Mouse (Mus musculus): ENCODE results near the gene Lyrm9. TPM values are rescaled to one million over a fixed set of nuclear protein-coding genes. Genes with fewer than 3 reads are reported as not detected.

Gene Lyrm9
- polyA plus RNA-seq, 3 experiments from 2014 or later, result 17.9 to 38.4 (median 28.3) TPM

GRCm38 (mm10) chr11:78815986-78816792, 10.2 kb upstream of the Lyrm9 start:
- ATAC-seq, result no peak

- no peak for ATAC-seq
Observed at GRCm38 (mm10) chr11:78817311-78818022, 8.9 kb upstream of the Lyrm9 start.

- ATAC-seq, result no peak
Observed at GRCm38 (mm10) chr11:78820337-78821000, 5.9 kb upstream of the Lyrm9 start.

GRCm38 (mm10) chr11:78822792-78823498, 3.4 kb upstream of the Lyrm9 start:
- ATAC-seq, result no peak

- no peak for ATAC-seq
Observed at GRCm38 (mm10) chr11:78827546-78827945, 1.2 kb downstream of the Lyrm9 start.

GRCm38 (mm10) chr11:78828386-78828785, 2.0 kb downstream of the Lyrm9 start:
- ATAC-seq, result no peak

- no peak for ATAC-seq
Observed at GRCm38 (mm10) chr11:78829373-78829772, 3.0 kb downstream of the Lyrm9 start.

- peak; percentile 78 for ATAC-seq
Observed at GRCm38 (mm10) chr11:78830180-78830579, 3.8 kb downstream of the Lyrm9 start.

- ATAC-seq, result no peak
Observed at GRCm38 (mm10) chr11:78831716-78832115, 5.3 kb downstream of the Lyrm9 start.

- ATAC-seq, result no peak
Observed at GRCm38 (mm10) chr11:78832117-78832726, 5.8 kb downstream of the Lyrm9 start.

- ATAC-seq, result no peak
Observed at GRCm38 (mm10) chr11:78832816-78833314, 6.5 kb downstream of the Lyrm9 start.

GRCm38 (mm10) chr11:78836486-78836885, 10.1 kb downstream of the Lyrm9 start:
- ATAC-seq, result no peak

GRCm38 (mm10) chr11:78837989-78838388, 11.6 kb downstream of the Lyrm9 start:
- no peak for ATAC-seq

GRCm38 (mm10) chr11:78839491-78839890, 13.1 kb downstream of the Lyrm9 start:
- no peak for ATAC-seq

- no peak for ATAC-seq
Observed at GRCm38 (mm10) chr11:78840141-78840540, 13.8 kb downstream of the Lyrm9 start.

GRCm38 (mm10) chr11:78841987-78842386, 15.6 kb downstream of the Lyrm9 start:
- ATAC-seq, result no peak

GRCm38 (mm10) chr11:78846620-78847019, 20.2 kb downstream of the Lyrm9 start:
- ATAC-seq, result no peak

GRCm38 (mm10) chr11:78847884-78848848, 21.8 kb downstream of the Lyrm9 start:
- no peak for ATAC-seq

GRCm38 (mm10) chr11:78849859-78850258, 23.5 kb downstream of the Lyrm9 start:
- ATAC-seq, result no peak

- no peak for ATAC-seq
Observed at GRCm38 (mm10) chr11:78851216-78851870, 25.0 kb downstream of the Lyrm9 start.
